9 mouse cellular contexts compared by ENCODE assay signal in the genomic region with DNA sequence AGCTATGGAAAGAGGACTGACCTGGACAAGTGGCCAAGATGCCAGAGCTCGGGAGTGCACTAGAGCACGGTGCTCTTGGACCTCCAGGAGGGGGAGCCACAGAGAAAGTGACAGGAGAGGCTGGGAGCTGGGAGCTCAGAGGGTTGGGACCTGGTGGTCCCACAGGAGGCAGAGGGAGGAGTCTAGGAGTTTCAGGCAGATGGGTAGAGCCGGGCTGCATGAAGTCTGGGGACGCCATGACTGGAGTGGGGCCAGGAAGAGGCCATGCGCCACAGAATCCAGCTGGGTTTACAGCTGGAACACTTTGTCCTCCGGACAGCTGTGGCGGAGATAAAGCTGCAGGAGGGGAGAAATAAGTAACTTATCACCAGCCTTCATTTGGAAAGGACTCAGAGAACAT. TPM values are rescaled to one million over a fixed set of nuclear protein-coding genes. Genes with fewer than 3 reads are reported as not detected.
DNase-seq lines count a peak whose midpoint lies in the region; ATAC-seq lines count a peak whose summit lies in the region.
"Had no signal": no experiment of that assay in that cellular context is flagged by ENCODE, and none has a peak within 500 bp of the region (broad histone marks: within the 10 kb centered on the region; RNA-seq: fewer than 3 reads in every experiment).

No protein-coding gene starts in this region.

- peaks cover 47% of the 10 kb centered on the region for H3K27me3 ChIP-seq in hindbrain, embryonic 11.5 days (ENCODE audit: control insufficient read depth, insufficient read depth, low read length)
- peaks cover 82% of the 10 kb centered on the region for H3K27me3 ChIP-seq in hindbrain, embryonic 12.5 days

- H3K9ac ChIP-seq in hindbrain, embryonic 11.5 days (ENCODE audit: low read depth, low read length), result no peak overlapping the region
- H3K9ac ChIP-seq in hindbrain, embryonic 12.5 days, result no peak overlapping the region

- peaks cover 6% of the 10 kb centered on the region for H3K4me1 ChIP-seq in hindbrain, embryonic 11.5 days (replicated peaks; ENCODE audit: control insufficient read depth, insufficient read depth, low read length)
- peaks cover 16% of the 10 kb centered on the region for H3K4me1 ChIP-seq in hindbrain, embryonic 12.5 days
- H3K4me1 ChIP-seq: megakaryocyte, embryonic 14.5 days had no signal

- no peaks in the 10 kb centered on the region for H3K36me3 ChIP-seq in hindbrain, embryonic 11.5 days (ENCODE audit: control insufficient read depth, insufficient read depth, low read length)
- no peaks in the 10 kb centered on the region for H3K36me3 ChIP-seq in hindbrain, embryonic 12.5 days

- no peak overlapping the region for H3K27ac ChIP-seq in hindbrain, embryonic 11.5 days (ENCODE audit: low read depth, low read length)
- no peak overlapping the region for H3K27ac ChIP-seq in hindbrain, embryonic 12.5 days

- ATAC-seq in hindbrain, embryonic 11.5 days (ENCODE audit: low FRiP score), result no peak
- no peak for ATAC-seq in hindbrain, embryonic 12.5 days (ENCODE audit: low FRiP score)
- no peak for ATAC-seq in monocyte, adult 5-6 weeks (replicated peaks; ENCODE audit: insufficient number of reproducible peaks, low FRiP score, low TSS enrichment, poor library complexity, severe bottlenecking)
- no peak for ATAC-seq in megakaryocyte, adult 5-6 weeks (ENCODE audit: poor library complexity, severe bottlenecking)

- H3K9me3 ChIP-seq in hindbrain, embryonic 11.5 days (ENCODE audit: control insufficient read depth, low read length), result no peaks in the 10 kb centered on the region
- H3K9me3 ChIP-seq in hindbrain, embryonic 12.5 days (replicated peaks), result no peaks in the 10 kb centered on the region
- H3K9me3 ChIP-seq: megakaryocyte, embryonic 14.5 days had no signal

- WGBS in hindbrain, embryonic 11.5 days, result 17% methylated on average over 7 of the region's 7 CpGs
- WGBS in hindbrain, embryonic 12.5 days, result 23% methylated on average over 7 of the region's 7 CpGs

- DNase-seq in hindbrain, embryonic 11.5 days (ENCODE audit: low spot score), result peak; percentile 41
- peak; percentile 23 for DNase-seq in NIH3T3 (ENCODE audit: low read depth)
- peak; percentile 63 for DNase-seq in heart, postnatal 25 days (ENCODE audit: low spot score)
- peak; percentile 78 for DNase-seq in lung, postnatal 10 days
- DNase-seq in right cerebral cortex, postnatal 14 days, result no peak

- intact Hi-C loops in heart, postnatal 25 days (cut with DNase I), result no loop called here

- no peak overlapping the region for H3K4me3 ChIP-seq in hindbrain, embryonic 11.5 days (ENCODE audit: low read depth, low read length)
- no peak overlapping the region for H3K4me3 ChIP-seq in hindbrain, embryonic 12.5 days
- H3K4me3 ChIP-seq: megakaryocyte, embryonic 14.5 days had no signal

- H3K4me2 ChIP-seq in hindbrain, embryonic 11.5 days (replicated peaks; ENCODE audit: low read depth, low read length), result no peak overlapping the region
- no peak overlapping the region for H3K4me2 ChIP-seq in hindbrain, embryonic 12.5 days (replicated peaks)

RNA-seq across cellular contexts. Expression of gene Wnt8b, which starts 25.9 kb away (rescaled TPM):
- 0.54 and 0.66 TPM in 2 replicates for polyA plus RNA-seq in hindbrain, embryonic 11.5 days (2014; fragmentation: Nextera tagmentation; extraction: Ambion mirVana)
- 0.87 and 0.93 TPM in 2 replicates for polyA plus RNA-seq in hindbrain, embryonic 12.5 days (2016; fragmentation: Nextera tagmentation; extraction: Ambion mirVana)
- not detected for total RNA-seq in heart, postnatal 25 days (2021)
- not detected in 3 replicates for total RNA-seq in monocyte, adult 5-6 weeks (2017)
- not detected in 2 replicates for total RNA-seq in megakaryocyte, adult 5-6 weeks (2015)
- total RNA-seq in megakaryocyte, adult 5-6 weeks (2017), result 0.07 TPM in 1 of 2 replicates, not detected in the other

RNA-seq across cellular contexts. Expression of gene Sec31b, which starts 26.5 kb away (rescaled TPM):
- polyA plus RNA-seq in hindbrain, embryonic 11.5 days (2014; fragmentation: Nextera tagmentation; extraction: Ambion mirVana), result 0.13 and 0.22 TPM in 2 replicates
- 0.70 and 0.71 TPM in 2 replicates for polyA plus RNA-seq in hindbrain, embryonic 12.5 days (2016; fragmentation: Nextera tagmentation; extraction: Ambion mirVana)
- 1 to 10 TPM; 6.5 to 6.9 TPM for total RNA-seq in heart, postnatal 25 days (2021)
- 1.4 to 2.1 TPM (median 1.8 TPM) in 3 replicates for total RNA-seq in monocyte, adult 5-6 weeks (2017)
- 0.11 and 0.51 TPM in 2 replicates for total RNA-seq in megakaryocyte, adult 5-6 weeks (2015)
- 0.37 and 0.92 TPM in 2 replicates for total RNA-seq in megakaryocyte, adult 5-6 weeks (2017)

RNA-seq across cellular contexts. Expression of gene Gm20538, which starts 33.5 kb away (rescaled TPM):
- not detected in 2 replicates for polyA plus RNA-seq in hindbrain, embryonic 11.5 days (2014; fragmentation: Nextera tagmentation; extraction: Ambion mirVana)
- polyA plus RNA-seq in hindbrain, embryonic 12.5 days (2016; fragmentation: Nextera tagmentation; extraction: Ambion mirVana), result not detected in 2 replicates
- total RNA-seq in heart, postnatal 25 days (2021), result not detected
- total RNA-seq in monocyte, adult 5-6 weeks (2017), result not detected in 3 replicates
- not detected in 2 replicates for total RNA-seq in megakaryocyte, adult 5-6 weeks (2015)
- not detected in 2 replicates for total RNA-seq in megakaryocyte, adult 5-6 weeks (2017)

RNA-seq across cellular contexts. Expression of gene Ndufb8, which starts 36.1 kb away (rescaled TPM):
- 463 and 514 TPM in 2 replicates for polyA plus RNA-seq in hindbrain, embryonic 11.5 days (2014; fragmentation: Nextera tagmentation; extraction: Ambion mirVana)
- polyA plus RNA-seq in hindbrain, embryonic 12.5 days (2016; fragmentation: Nextera tagmentation; extraction: Ambion mirVana), result 400 and 440 TPM in 2 replicates
- total RNA-seq in heart, postnatal 25 days (2021), result 1,000 to 10,000 TPM; 2,025 to 2,150 TPM
- 117 to 199 TPM (median 156 TPM) in 3 replicates for total RNA-seq in monocyte, adult 5-6 weeks (2017)
- total RNA-seq in megakaryocyte, adult 5-6 weeks (2015), result 305 and 327 TPM in 2 replicates
- total RNA-seq in megakaryocyte, adult 5-6 weeks (2017), result 205 and 223 TPM in 2 replicates

RNA-seq across cellular contexts. Expression of gene Hif1an, which starts 43.5 kb away (rescaled TPM):
- 25.8 and 31.9 TPM in 2 replicates for polyA plus RNA-seq in hindbrain, embryonic 11.5 days (2014; fragmentation: Nextera tagmentation; extraction: Ambion mirVana)
- 42.0 TPM in 2 replicates for polyA plus RNA-seq in hindbrain, embryonic 12.5 days (2016; fragmentation: Nextera tagmentation; extraction: Ambion mirVana)
- 10 to 100 TPM; 56.5 to 58.9 TPM for total RNA-seq in heart, postnatal 25 days (2021)
- 13.0 to 27.7 TPM (median 26.6 TPM) in 3 replicates for total RNA-seq in monocyte, adult 5-6 weeks (2017)
- total RNA-seq in megakaryocyte, adult 5-6 weeks (2015), result 3.8 and 4.9 TPM in 2 replicates
- total RNA-seq in megakaryocyte, adult 5-6 weeks (2017), result 6.5 and 6.6 TPM in 2 replicates
